Mouse (Mus musculus) kidney, adult 2 months (tissue): ENCODE measurements at regions not wholly inside any gene's neighbourhood (a gene's known extent, or its start where the extent isn't known, plus 50 kb on each side); places are given as distances from the start of the nearest gene placed in this dataset.

ENCODE experiments used
- CTCF ChIP-seq: fragments of 200-500 bp; conservative IDR thresholded peaks from 2 replicates; pipeline ENCODE4 v1.5.1; 2011; ENCODE audit warnings: low read depth, mild to moderate bottlenecking, control low read depth, low read length, moderate library complexity, mixed read lengths; ENCODE audit not compliant: insufficient read depth, insufficient read length
- POLR2A ChIP-seq: fragments of 200-500 bp; IDR thresholded peaks from one replicate; pipeline ENCODE4 v1.6.1; 2011; ENCODE audit warnings: low read depth, low read length, control low read depth

GRCm38 (mm10) chr3:68795641-68796040, 73.7 kb upstream of the 1110032F04Rik start:
- no peak for TF ChIP-seq CTCF
- TF ChIP-seq POLR2A, result no peak
